Mouse (Mus musculus) retina, postnatal 1 day (tissue): ENCODE measurements around the gene Imp3.
"Not testable (repeated sequence)": the region's sequence is repeated elsewhere in the genome, so short reads cannot be mapped to it uniquely, and the experiment has no call there.

Source experiments
- DNase-seq: peaks from one replicate; pipeline ENCODE4 v3.0.0-alpha.2; 2012

Imp3 gene

GRCm38 (mm10) chr9:56923841-56924650, 13.2 kb upstream of the Imp3 start:
- no peak for DNase-seq

GRCm38 (mm10) chr9:56924651-56925027, 12.6 kb upstream of the Imp3 start:
- peak; percentile 74 for DNase-seq

- DNase-seq, result no peak
These were observed 11.8 kb upstream of the Imp3 start for GRCm38 (mm10) chr9:56925291-56926024.

GRCm38 (mm10) chr9:56926025-56926360, 11.3 kb upstream of the Imp3 start:
- DNase-seq, result no peak

- no peak for DNase-seq
These were observed 10.9 kb upstream of the Imp3 start for GRCm38 (mm10) chr9:56926387-56926786.

- peak; percentile 74 for DNase-seq
These were observed 9.9 kb upstream of the Imp3 start for GRCm38 (mm10) chr9:56927191-56928012.

GRCm38 (mm10) chr9:56928041-56928811, 9.0 kb upstream of the Imp3 start, which contains the start of gene Snx33:
Gene Snx33 (minus strand): TSS chr9:56928371.
- DNase-seq, result peak; percentile 93

GRCm38 (mm10) chr9:56929496-56929895, 7.8 kb upstream of the Imp3 start:
- no peak for DNase-seq

GRCm38 (mm10) chr9:56930556-56930955, 6.7 kb upstream of the Imp3 start:
- DNase-seq, result no peak

GRCm38 (mm10) chr9:56936861-56937222, 433 bp upstream of the Imp3 start:
- DNase-seq, result no peak

GRCm38 (mm10) chr9:56938374-56938773, 1.1 kb downstream of the Imp3 start:
- DNase-seq, result no peak

GRCm38 (mm10) chr9:56947481-56947880, 10.2 kb downstream of the Imp3 start:
- DNase-seq, result peak; percentile 73

- DNase-seq, result not testable (repeated sequence)
These were observed 11.4 kb downstream of the Imp3 start for GRCm38 (mm10) chr9:56948699-56949098.

GRCm38 (mm10) chr9:56949767-56950166, 12.5 kb downstream of the Imp3 start:
- no peak for DNase-seq

- DNase-seq, result peak; percentile 98
These were observed 13.4 kb downstream of the Imp3 start, which contains the start of gene Snupn for GRCm38 (mm10) chr9:56950414-56951400. Gene Snupn (plus strand): TSS chr9:56950878.

GRCm38 (mm10) chr9:56953562-56953961, 16.3 kb downstream of the Imp3 start:
- DNase-seq, result no peak

- DNase-seq, result no peak
These were observed 19.8 kb downstream of the Imp3 start for GRCm38 (mm10) chr9:56956966-56957675.

GRCm38 (mm10) chr9:56958689-56959088, 21.4 kb downstream of the Imp3 start:
- no peak for DNase-seq

GRCm38 (mm10) chr9:56961591-56961990, 24.3 kb downstream of the Imp3 start:
- no peak for DNase-seq

GRCm38 (mm10) chr9:56970158-56970557, 32.9 kb downstream of the Imp3 start:
- no peak for DNase-seq
